Mouse (Mus musculus) olfactory bulb, adult 2 months (tissue): ENCODE data around the gene Gpr50.

ENCODE experiments used
- CTCF ChIP-seq: fragments of 200-500 bp; IDR thresholded peaks from 2 replicates; pipeline ENCODE4 v1.5.1; 2012; ENCODE audit warnings: low read depth, mild to moderate bottlenecking, low read length, moderate library complexity; ENCODE audit not compliant: insufficient read depth
- POLR2A ChIP-seq: fragments of 200-500 bp; IDR thresholded peaks from 2 replicates; pipeline ENCODE4 v1.6.1; 2012; ENCODE audit warnings: mild to moderate bottlenecking, low read depth, low read length, moderate library complexity; ENCODE audit not compliant: insufficient read depth

DNA sequence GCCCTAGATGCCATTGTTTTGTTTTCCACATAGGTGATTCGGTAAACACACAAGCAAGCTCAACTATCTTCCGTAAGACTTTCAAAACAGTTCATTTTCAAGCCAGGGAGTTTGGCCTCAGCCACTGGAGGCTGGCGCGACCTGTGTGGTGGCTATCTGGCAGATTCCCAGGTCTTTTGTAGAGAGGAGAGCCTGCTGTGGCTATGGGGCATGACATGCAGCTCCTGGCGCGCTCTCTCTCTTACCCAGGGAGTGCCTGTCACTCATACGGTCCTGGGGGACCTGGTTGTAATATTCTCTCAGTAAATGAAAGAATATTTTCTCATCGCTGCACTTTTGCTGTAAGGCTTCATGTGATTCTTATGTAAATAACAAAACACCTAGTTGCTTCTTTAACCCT lies 13.5 kb upstream of the Gpr50 start:
- no peak for TF ChIP-seq CTCF
- TF ChIP-seq POLR2A = no peak
